Mouse (Mus musculus): Measurements from ENCODE around the gene Wdr64.

Wdr64 gene

GRCm38 (mm10) chr1:175716832-175717231, 18.4 kb downstream of the Wdr64 start:
- no peak for DNase-seq (ENCODE audit: low read depth, low spot score)

GRCm38 (mm10) chr1:175725771-175726170, 27.4 kb downstream of the Wdr64 start:
- DNase-seq (ENCODE audit: low read depth, low spot score): no peak

GRCm38 (mm10) chr1:175754576-175755364, 56.4 kb downstream of the Wdr64 start:
- DNase-seq (ENCODE audit: low read depth, low spot score): no peak

DNA sequence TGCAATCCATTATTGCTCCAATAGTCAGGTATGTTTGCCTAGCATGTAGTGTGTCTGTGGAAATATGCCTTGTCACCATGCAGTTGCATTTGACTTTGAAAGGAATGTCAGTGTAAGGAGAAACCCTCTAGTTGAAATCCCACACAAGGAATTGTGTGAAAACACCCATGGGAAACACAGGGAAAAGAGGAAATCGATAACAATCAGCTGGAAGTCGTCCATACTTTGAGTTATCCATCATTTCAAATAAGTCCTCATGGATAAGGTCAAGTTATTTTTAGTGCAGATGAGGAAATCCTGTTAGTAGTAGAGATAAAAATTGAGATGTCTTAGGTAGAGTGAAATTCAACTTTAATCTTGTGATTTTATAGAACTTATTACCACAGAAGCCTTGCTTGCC, 96.3 kb downstream of the Wdr64 start:
- DNase-seq (ENCODE audit: low read depth, low spot score): no peak

DNA sequence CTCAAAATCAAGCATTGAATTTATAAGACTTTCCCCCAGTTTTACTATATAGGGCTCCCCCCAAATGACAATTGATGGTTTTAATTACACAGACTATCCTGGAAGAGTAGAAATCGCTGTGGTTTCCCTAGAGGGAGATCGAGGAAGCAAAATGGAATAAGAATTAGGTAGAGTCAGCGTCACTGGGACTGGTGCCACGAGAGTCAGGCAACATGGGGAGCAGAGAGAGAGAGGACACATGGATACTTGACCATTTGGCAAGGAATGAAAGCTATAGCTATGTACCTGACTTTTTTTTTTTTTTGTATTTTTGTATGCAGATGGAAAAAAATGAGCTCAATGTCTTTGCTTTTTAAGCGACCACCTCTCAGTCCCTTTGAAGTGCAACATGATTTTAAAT, 110.0 kb downstream of the Wdr64 start:
- no peak for DNase-seq (ENCODE audit: low read depth, low spot score)

DNA sequence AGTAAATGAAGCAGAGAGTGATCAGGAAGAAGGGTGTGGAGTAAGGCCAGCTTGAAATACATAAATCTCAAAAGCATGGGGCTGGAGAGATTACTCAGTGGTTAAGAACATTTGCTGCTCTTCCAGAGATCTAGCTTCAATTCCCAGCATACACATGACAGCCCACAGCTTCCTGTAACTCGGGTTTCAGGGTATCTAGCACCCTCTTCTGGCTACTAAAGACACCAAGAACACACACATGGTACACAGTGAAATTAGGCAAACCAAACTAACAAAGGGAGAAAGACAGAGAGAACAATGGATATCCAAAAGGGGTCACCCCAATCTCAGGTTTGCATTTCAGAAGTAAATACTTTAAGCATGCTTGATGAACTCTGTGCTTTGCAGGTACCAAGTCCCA, 113.2 kb downstream of the Wdr64 start:
- no peak for DNase-seq (ENCODE audit: low read depth, low spot score)

DNA sequence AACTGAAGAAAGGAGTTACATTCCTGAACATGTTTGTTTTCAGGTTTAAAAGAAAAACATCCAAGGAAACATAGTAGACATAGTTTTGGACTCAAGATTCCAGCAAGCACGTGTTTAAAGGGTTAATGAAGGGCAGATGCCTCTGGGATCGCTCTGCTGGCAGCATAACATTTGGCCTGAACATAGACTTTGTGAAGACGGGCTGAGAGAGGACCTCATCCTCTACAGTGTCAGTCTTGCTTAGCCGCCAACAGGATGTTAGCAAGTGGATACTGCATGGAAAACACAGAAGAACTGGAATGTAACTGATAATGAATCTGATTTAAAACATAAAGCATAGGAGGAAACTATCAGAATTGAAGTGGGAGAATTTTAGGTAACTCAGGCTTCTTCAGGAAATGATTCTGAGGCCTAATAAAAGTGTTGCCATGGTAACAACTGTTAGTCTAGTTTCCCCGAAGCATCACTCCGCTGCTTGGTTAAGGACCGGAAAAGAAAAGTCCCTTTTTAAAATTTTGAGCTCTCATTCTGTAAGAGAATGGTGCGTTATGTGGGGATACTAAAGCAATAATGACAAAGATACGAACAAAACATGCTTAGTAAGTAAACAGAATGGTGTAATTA, 125.5 kb downstream of the Wdr64 start:
- DNase-seq (ENCODE audit: low read depth, low spot score): no peak

GRCm38 (mm10) chr1:175828539-175828938, 130.1 kb downstream of the Wdr64 start:
- no peak for DNase-seq (ENCODE audit: low read depth, low spot score)

- DNase-seq (ENCODE audit: low read depth, low spot score): no peak
These were observed 130.8 kb downstream of the Wdr64 start for GRCm38 (mm10) chr1:175829220-175829619.

GRCm38 (mm10) chr1:175855515-175855914, 157.1 kb downstream of the Wdr64 start:
- DNase-seq (ENCODE audit: low read depth, low spot score): no peak

All from forelimb bud, embryonic 11.5 days (tissue).